Mouse (Mus musculus) erythroblast, embryonic 14.5 days (primary cell): Measurements from ENCODE around the gene Vsig10l. TPM values are rescaled to one million over a fixed set of nuclear protein-coding genes. Genes with fewer than 3 reads are reported as not detected.

Experiments
- H3K27me3 ChIP-seq: 2 replicates; pipeline ENCODE4 v1.6.1; 2012; ENCODE audit warnings: inconsistent platforms; ENCODE audit not compliant: control insufficient read depth
- H3K36me3 ChIP-seq: 2 replicates; pipeline ENCODE4 v1.6.1; 2012; ENCODE audit warnings: mild to moderate bottlenecking, inconsistent platforms; ENCODE audit not compliant: control insufficient read depth
- H3K4me1 ChIP-seq: 2 replicates; pipeline ENCODE4 v1.6.1; 2012; ENCODE audit warnings: inconsistent platforms; ENCODE audit not compliant: control insufficient read depth
- H3K4me3 ChIP-seq: replicated peaks from 2 replicates; pipeline ENCODE3; 2012; ENCODE audit warnings: moderate library complexity, mild to moderate bottlenecking, inconsistent platforms
- H3K9me3 ChIP-seq: 2 replicates; pipeline ENCODE4 v1.6.1; 2012; ENCODE audit warnings: low read length, inconsistent platforms, mixed read lengths; ENCODE audit not compliant: control insufficient read depth
- GATA1 ChIP-seq: IDR thresholded peaks from 2 replicates; pipeline ENCODE4 v1.6.1; 2012; ENCODE audit warnings: low read length, inconsistent platforms, mixed read lengths
- TAL1 ChIP-seq: IDR thresholded peaks from 3 replicates; pipeline ENCODE4 v1.6.1; 2012; ENCODE audit warnings: low read length, inconsistent platforms, mixed read lengths
- polyA plus RNA-seq: library from polyadenylated mRNA; stranded (reverse); fragments of >175 nt; gene quantifications from 2 replicates; pipeline ENCODE4 v1.2.3, GENCODE M21; 2012

Vsig10l gene
- polyA plus RNA-seq, 1 experiment = 0.06 TPM

GRCm38 (mm10) chr7:43451726-43452125, 11.2 kb upstream of the Vsig10l start:
- Histone ChIP-seq H3K36me3 (peaks cover 55% of the 10 kb centered on the region), H3K9me3 (no peaks in the 10 kb centered on the region), H3K4me1 (peaks cover 16% of the 10 kb centered on the region), H3K4me3 (no peak overlapping the region), H3K27me3 (no peaks in the 10 kb centered on the region)
- TF ChIP-seq GATA1 (no peak), TAL1 (no peak)

GRCm38 (mm10) chr7:43452609-43453008, 10.3 kb upstream of the Vsig10l start:
- Histone ChIP-seq H3K27me3 (no peaks in the 10 kb centered on the region), H3K4me3 (no peak overlapping the region), H3K36me3 (peaks cover 64% of the 10 kb centered on the region), H3K9me3 (no peaks in the 10 kb centered on the region), H3K4me1 (peaks cover 16% of the 10 kb centered on the region)
- TF ChIP-seq TAL1 (no peak), GATA1 (no peak)

GRCm38 (mm10) chr7:43453599-43454355, 9.2 kb upstream of the Vsig10l start:
- TF ChIP-seq TAL1 (no peak), GATA1 (no peak)
- Histone ChIP-seq H3K4me3 (no peak overlapping the region), H3K27me3 (no peaks in the 10 kb centered on the region), H3K9me3 (no peaks in the 10 kb centered on the region), H3K36me3 (peaks cover 64% of the 10 kb centered on the region), H3K4me1 (peaks cover 14% of the 10 kb centered on the region)

GRCm38 (mm10) chr7:43454371-43454770, 8.6 kb upstream of the Vsig10l start:
- TF ChIP-seq TAL1 (no peak), GATA1 (no peak)
- peaks cover 9% of the 10 kb centered on the region for H3K4me1 ChIP-seq
- H3K9me3 ChIP-seq = no peaks in the 10 kb centered on the region
- no peaks in the 10 kb centered on the region for H3K27me3 ChIP-seq
- peaks cover 64% of the 10 kb centered on the region for H3K36me3 ChIP-seq
- H3K4me3 ChIP-seq = no peak overlapping the region

GRCm38 (mm10) chr7:43463976-43464375, 1.0 kb downstream of the Vsig10l start:
- no peaks in the 10 kb centered on the region for H3K9me3 ChIP-seq
- no peaks in the 10 kb centered on the region for H3K36me3 ChIP-seq
- peaks cover 17% of the 10 kb centered on the region for H3K27me3 ChIP-seq
- no peak overlapping the region for H3K4me3 ChIP-seq
- peaks cover 23% of the 10 kb centered on the region for H3K4me1 ChIP-seq
- TF ChIP-seq GATA1 (no peak), TAL1 (no peak)

GRCm38 (mm10) chr7:43464864-43465343, 2.0 kb downstream of the Vsig10l start:
- peaks cover 17% of the 10 kb centered on the region for H3K27me3 ChIP-seq
- H3K4me3 ChIP-seq = peak overlapping the region; percentile 62
- H3K9me3 ChIP-seq = no peaks in the 10 kb centered on the region
- H3K4me1 ChIP-seq = peaks cover 23% of the 10 kb centered on the region
- no peaks in the 10 kb centered on the region for H3K36me3 ChIP-seq
- TF ChIP-seq TAL1 = no peak
- no peak for TF ChIP-seq GATA1

- Histone ChIP-seq H3K4me3 (peak overlapping the region; percentile 62), H3K36me3 (no peaks in the 10 kb centered on the region), H3K27me3 (peaks cover 17% of the 10 kb centered on the region), H3K9me3 (no peaks in the 10 kb centered on the region), H3K4me1 (peaks cover 23% of the 10 kb centered on the region)
- TF ChIP-seq TAL1 (no peak), GATA1 (no peak)
These were observed 2.6 kb downstream of the Vsig10l start for GRCm38 (mm10) chr7:43465344-43466098.

GRCm38 (mm10) chr7:43466099-43466694, 3.2 kb downstream of the Vsig10l start:
- no peak for TF ChIP-seq GATA1
- no peak for TF ChIP-seq TAL1
- H3K27me3 ChIP-seq = peaks cover 17% of the 10 kb centered on the region

GRCm38 (mm10) chr7:43470373-43470772, 7.4 kb downstream of the Vsig10l start:
- peaks cover 7% of the 10 kb centered on the region for H3K27me3 ChIP-seq
- no peaks in the 10 kb centered on the region for H3K9me3 ChIP-seq
- TF ChIP-seq TAL1 (no peak), GATA1 (no peak)
- H3K36me3 ChIP-seq = no peaks in the 10 kb centered on the region
- H3K4me1 ChIP-seq = peaks cover 13% of the 10 kb centered on the region
- no peak overlapping the region for H3K4me3 ChIP-seq

More at GRCm38 (mm10) chr7:43466099-43466694, 3.2 kb downstream of the Vsig10l start:
- Histone ChIP-seq H3K36me3 (no peaks in the 10 kb centered on the region), H3K9me3 (no peaks in the 10 kb centered on the region), H3K4me3 (peak overlapping the region; percentile 62), H3K4me1 (peaks cover 23% of the 10 kb centered on the region)
